Mouse (Mus musculus): ENCODE measurements around the gene Olfr1295. TPM values are rescaled to one million over a fixed set of nuclear protein-coding genes. Genes with fewer than 3 reads are reported as not detected.

The Olfr1295 gene
- not detected for total RNA-seq (2021)

DNA sequence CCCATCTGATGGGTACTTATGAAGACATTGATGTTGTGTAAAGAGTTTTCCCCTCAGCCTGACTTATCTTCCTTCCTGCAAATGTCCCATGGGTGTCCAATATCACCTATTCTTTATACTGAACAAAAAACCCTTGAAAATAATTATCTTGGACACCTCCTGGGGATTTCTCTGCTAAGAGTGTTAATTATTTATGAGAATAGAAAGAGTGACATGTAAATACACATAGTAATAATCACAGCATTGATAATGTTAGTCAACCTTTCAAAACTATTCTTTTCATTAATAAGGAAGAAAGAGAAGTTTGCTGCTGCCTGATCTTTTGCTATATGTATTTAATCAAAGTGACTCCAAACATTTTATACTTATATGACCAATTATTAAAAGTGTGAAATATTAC, at the start of gene Olfr1295:
TSS of gene Olfr1295 (minus strand) at position 101 of the 400 bp plus-strand sequence.
- no peak for DNase-seq

DNA sequence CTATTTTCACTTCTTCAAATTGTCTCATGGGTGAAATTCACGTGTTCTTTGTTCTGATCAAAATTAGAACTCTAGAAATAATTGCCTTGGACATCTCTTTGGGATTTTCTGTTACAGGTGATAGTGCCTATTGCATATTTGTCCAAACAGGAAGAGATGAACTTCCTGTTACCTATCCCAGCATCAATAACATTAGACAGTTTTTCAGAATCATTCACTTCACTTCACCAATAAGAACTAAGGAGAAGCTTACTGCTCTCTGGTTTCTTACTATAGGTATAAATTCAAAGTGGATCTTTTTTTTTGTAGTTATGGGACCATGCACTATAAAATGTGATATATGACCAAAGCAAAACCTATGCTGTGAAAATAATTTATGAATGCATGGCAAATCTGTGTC, 29.3 kb downstream of the Olfr1295 start, which contains the start of gene Olfr1294:
TSS of gene Olfr1294 (minus strand) at position 101 of the 400 bp plus-strand sequence.
- DNase-seq, result no peak

GRCm38 (mm10) chr2:111524903-111525302, 44.6 kb downstream of the Olfr1295 start, which contains the start of gene Olfr1293-ps:
Olfr1293-ps (plus strand) TSS chr2:111525203.
- no peak for DNase-seq

- no peak for DNase-seq
Measured at GRCm38 (mm10) chr2:111517451-111517850, 52.0 kb downstream of the Olfr1295 start.

Other genes starting within 250 kb of the Olfr1295 start
- gene Olfr1281, start 243.2 kb downstream of the Olfr1295 start, total RNA-seq (2021), result not detected
- gene Olfr1282, start 233.6 kb downstream of the Olfr1295 start, total RNA-seq (2021), result not detected
- gene Olfr1283, start 202.9 kb downstream of the Olfr1295 start, total RNA-seq (2021), result not detected
- not detected for gene Olfr1284, start 194.2 kb downstream of the Olfr1295 start, total RNA-seq (2021)
- gene Olfr1286, start 146.6 kb downstream of the Olfr1295 start, total RNA-seq (2021), result not detected
- not detected for gene Olfr1287, start 120.5 kb downstream of the Olfr1295 start, total RNA-seq (2021)
- not detected for gene Olfr1288, start 95.6 kb downstream of the Olfr1295 start, total RNA-seq (2021)
- not detected for gene Olfr1289, start 88.9 kb downstream of the Olfr1295 start, total RNA-seq (2021)
- gene Olfr1290, start 75.9 kb downstream of the Olfr1295 start, total RNA-seq (2021), result not detected
- gene Olfr1291-ps1, start 72.5 kb downstream of the Olfr1295 start, total RNA-seq (2021), result not detected
- not detected for gene Olfr1293-ps, start 44.5 kb downstream of the Olfr1295 start, total RNA-seq (2021)
- not detected for gene Olfr1294, start 29.4 kb downstream of the Olfr1295 start, total RNA-seq (2021)
- not detected for gene Olfr1297, start 56.8 kb upstream of the Olfr1295 start, total RNA-seq (2021)
- not detected for gene Olfr1298, start 79.5 kb upstream of the Olfr1295 start, total RNA-seq (2021)
- gene Olfr1299, start 91.7 kb upstream of the Olfr1295 start, total RNA-seq (2021), result not detected
- not detected for gene Olfr1301, start 181.3 kb upstream of the Olfr1295 start, total RNA-seq (2021)
- gene Olfr1302, start 207.7 kb upstream of the Olfr1295 start, total RNA-seq (2021), result not detected

All from heart, postnatal 4 days (tissue).